Mouse (Mus musculus) spleen, postnatal 4 days (tissue): Measurements from ENCODE around the gene Fxyd6.

ENCODE experiments used
- DNase-seq, 2 experiments: peaks; one replicate each; pipeline ENCODE4 v3.0.0; 2022; ENCODE audit warnings: low spot score in 2 of 2

The Fxyd6 gene

DNA sequence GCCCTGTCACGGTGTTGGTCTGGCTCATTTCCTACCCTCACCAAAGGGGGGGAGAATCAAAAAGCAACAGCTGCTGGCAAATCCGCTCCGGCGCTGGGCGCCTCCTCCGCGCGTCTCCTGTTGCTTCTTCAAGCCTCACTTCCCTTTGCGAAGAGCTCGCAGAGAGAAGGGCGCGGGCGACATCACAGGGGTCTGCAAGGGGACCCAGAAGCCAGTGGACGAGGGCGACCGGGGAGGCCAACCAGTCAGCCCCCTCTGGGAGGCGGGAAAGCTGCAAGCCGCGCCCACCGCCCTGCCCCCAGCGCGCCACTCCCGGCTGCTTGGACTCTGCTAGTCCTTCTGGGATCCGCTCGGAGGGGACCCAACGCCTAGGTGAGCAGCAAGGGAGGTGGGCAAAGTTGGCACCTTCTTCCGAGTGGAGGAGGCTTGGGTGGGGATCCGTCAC is at the start of gene Fxyd6:
Fxyd6 (plus strand) TSS at position 69 of the 445 bp plus-strand sequence.
- DNase-seq = no peak

- no peak for DNase-seq
Observed at GRCm38 (mm10) chr9:45321465-45321864, 48.5 kb upstream of the Fxyd6 start.

DNA sequence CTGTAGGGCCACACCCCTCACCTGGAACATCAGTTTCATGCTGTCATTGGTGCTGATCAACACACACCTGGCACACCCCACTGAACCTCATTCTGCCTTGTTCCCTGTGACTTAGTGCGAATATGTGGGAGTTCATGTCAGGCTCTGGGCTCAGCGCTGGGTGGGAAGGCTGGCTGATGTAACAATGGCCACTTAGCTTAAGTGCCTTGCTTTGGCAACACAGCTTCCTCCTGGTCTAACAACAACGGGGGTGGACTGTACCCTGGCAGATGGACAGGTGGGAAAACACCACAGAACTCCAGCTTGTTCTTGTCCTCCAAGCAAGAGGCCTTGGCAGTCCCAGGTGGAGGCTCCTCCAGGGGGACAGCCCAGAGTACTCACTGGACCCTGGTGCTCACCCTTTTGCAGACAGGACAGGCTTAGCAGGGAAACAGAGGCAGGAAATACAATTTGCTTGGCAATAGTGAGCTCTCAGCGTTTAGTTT is 48.0 kb upstream of the Fxyd6 start:
- DNase-seq = no peak

GRCm38 (mm10) chr9:45326390-45326789 is 43.6 kb upstream of the Fxyd6 start:
- DNase-seq = no peak

DNA sequence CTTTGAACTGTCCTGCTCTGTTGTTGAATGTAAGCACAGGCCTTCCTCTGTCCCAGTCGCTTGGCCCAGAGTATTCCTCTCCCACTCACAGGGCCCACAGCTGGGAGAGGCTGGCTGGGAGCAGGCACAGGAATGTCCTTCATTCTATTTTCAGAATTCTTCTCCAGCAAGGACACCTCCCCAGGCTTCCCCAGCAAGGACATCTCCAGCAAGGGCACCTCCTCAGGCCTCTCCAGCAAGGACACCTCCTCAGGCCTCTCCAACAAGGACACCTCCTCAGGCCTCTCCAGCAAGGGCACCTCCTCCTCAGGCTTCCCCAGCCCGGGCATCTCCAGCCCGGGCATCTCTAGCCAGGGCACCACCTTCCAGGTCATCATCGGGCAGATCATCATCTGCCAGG is 41.7 kb upstream of the Fxyd6 start:
- no peak for DNase-seq

GRCm38 (mm10) chr9:45329577-45329976 is 40.4 kb upstream of the Fxyd6 start:
- DNase-seq = no peak

DNA sequence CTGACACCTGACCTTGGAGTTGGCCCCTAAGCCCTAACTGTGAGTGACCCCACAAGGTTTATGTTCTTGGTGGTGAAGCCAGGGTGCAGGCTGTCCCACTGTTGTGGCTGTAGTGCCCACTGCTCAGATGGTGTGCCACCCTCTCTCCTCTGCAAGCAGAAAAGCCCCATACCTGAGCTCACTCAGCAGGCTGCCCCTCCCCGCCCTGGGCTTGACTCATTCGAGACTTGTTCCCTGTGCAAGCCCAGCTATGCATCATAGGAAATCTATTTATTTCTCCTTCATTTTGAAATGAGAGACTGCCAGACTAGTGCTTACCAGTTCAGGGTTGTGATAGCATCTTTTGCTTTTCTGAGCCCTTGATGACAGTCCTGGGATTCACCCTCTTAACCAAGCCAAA is 32.6 kb upstream of the Fxyd6 start:
- DNase-seq = no peak

DNA sequence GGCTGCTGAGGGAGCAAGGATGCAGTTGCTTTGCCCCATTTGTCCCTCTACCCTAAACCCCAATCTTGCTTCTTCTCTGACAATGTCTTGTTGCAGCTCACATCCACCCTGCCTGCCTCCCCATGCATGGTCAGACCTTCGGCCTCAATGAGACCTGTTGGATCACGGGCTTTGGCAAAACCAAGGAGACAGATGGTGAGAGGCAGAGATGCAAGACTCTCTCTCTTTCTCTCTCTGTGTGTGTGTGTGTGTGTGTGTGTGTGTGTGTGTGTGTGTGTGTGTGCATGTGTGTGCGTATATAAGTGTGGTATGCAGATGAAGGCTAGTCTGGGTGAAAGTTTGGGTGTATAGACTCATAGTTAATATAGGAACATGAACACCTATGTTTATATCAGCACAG is 26.9 kb upstream of the Fxyd6 start:
- no peak for DNase-seq

GRCm38 (mm10) chr9:45345516-45345915 is 24.5 kb upstream of the Fxyd6 start:
- no peak for DNase-seq

- DNase-seq = no peak
Observed at GRCm38 (mm10) chr9:45346276-45346675, 23.7 kb upstream of the Fxyd6 start.

- no peak for DNase-seq
Observed at GRCm38 (mm10) chr9:45348560-45348959, 21.4 kb upstream of the Fxyd6 start.

- no peak for DNase-seq
Observed at GRCm38 (mm10) chr9:45349181-45349580, 20.8 kb upstream of the Fxyd6 start.

DNA sequence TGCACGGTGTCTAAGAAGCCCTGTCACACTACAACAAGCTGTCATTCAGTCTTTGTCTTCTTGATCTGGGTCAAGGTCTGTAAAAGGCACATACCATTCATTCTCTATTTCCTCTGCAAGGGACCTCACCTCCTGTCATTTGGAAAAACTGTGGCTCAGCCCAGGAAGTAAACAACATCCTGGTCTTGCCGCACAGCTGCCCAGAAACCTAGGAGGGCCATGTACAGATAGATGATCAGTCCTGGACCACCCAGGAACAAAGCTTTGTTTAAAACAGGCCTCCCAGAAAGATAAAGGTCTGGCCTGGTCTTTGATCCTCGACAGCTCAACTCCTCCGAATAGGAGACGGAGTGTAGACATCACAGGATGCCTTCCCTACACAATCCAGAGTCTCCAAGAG is 20.1 kb upstream of the Fxyd6 start:
- DNase-seq = no peak

DNA sequence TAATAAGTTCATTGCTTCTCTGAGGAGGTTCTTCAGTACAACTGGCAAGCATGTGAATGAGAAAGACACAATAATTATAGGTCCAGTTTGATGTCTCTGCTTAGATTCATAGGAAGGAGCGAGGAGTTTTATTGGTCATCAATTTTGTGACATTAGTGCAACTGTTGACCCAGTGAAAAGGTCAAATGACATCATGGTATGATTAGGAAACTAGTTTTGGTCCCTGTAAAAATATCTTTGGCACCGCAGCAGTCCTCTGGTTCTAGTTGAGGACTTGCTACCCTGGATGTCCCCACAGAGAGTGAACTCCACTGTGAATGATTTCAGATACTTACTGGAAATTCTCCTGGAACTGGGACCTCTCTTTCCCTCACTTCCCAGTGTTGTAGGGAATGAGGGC is 14.8 kb upstream of the Fxyd6 start:
- DNase-seq = no peak

DNA sequence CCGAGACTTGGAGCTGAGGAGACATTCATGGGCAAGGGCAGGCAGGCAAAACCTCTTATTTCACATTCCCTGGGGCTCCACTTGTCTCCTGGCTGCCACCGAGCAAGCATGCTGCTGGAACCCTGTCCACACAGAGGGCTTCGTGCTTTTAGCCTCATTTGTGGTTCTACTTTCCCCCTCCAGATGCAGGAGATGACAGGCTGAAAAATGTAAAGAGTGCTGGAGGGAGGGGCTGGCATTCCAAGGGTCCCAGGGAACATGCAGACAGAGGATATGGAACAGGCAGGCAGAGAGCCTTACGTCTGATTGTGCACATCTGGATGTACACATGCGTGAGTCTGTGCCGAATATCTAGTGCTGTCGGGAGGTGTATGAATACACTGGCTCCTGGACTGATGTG is 11.6 kb upstream of the Fxyd6 start:
- no peak for DNase-seq

GRCm38 (mm10) chr9:45362051-45362461 is 7.9 kb upstream of the Fxyd6 start:
- no peak for DNase-seq

DNA sequence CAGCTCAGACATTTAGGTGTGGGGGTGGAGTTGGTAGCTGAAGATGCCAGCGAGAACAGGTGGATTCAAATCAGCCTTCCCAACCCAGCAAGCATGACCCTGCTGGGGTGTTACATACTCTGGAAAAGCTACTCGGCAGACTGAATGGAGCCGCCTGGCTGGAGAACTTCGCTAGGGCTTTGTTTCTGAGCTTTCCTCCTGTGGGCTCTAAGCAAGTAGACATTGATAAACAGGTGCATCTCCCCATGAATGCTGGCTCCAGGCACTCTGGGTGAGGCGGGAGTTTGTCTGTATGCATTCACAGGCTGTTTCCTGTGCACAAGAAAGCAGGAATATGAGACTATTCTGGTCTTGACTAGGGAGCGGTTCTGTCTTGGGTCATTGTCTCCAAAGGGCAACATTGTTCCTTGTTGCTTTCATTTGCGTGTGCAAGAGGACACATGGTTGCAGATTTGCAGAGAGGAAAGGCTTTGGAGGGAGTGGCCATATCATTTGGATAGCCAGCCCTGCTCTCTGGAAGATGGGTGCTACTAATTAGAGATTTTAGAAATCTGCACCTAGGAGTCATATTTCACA is 6.3 kb upstream of the Fxyd6 start:
- DNase-seq = no peak

GRCm38 (mm10) chr9:45367716-45368115 is 2.3 kb upstream of the Fxyd6 start:
- DNase-seq = no peak

DNA sequence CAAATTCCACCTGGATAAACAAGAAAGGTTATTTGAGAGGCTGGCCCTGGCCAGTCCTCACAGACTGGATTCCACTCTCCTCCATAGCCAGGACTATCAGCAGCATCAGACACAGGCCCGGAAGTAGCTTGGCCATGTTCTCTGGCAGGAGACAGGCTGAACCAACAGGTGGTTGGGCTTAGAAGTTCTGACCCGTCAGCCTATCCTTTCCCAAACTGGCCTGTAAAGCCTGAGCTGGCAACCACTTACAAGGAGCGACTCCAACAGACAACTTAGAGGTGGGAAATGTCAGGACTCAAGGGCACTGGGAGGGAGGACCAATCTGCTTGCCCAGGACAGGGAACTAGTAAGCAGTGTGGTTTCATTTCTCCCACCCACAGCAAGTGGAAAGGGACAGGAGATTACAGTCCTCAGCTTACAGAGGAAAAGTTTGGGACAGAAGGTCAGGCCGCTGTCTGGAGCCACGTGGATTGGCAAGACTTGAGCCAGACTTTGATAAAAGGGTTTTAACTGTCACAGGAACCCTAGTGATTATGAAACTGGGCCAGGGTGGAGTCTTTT is 1.6 kb upstream of the Fxyd6 start:
- DNase-seq = no peak

GRCm38 (mm10) chr9:45370616-45371336 is 791 bp downstream of the Fxyd6 start:
- no peak for DNase-seq

- no peak for DNase-seq
Observed at GRCm38 (mm10) chr9:45371337-45371707, 1.3 kb downstream of the Fxyd6 start.

- DNase-seq = no peak
Observed at GRCm38 (mm10) chr9:45373896-45374295, 3.9 kb downstream of the Fxyd6 start.

- no peak for DNase-seq
Observed at GRCm38 (mm10) chr9:45374988-45375502, 5.1 kb downstream of the Fxyd6 start.
